Mouse (Mus musculus) heart, adult 2 months (tissue): ENCODE measurements around the gene Med15. TPM values are rescaled to one million over a fixed set of nuclear protein-coding genes. Genes with fewer than 3 reads are reported as not detected.

Source experiments
- DNase-seq, 2 experiments: peaks; one replicate each; pipeline ENCODE4 v3.0.0; 2021
- H3K27ac ChIP-seq: fragments of 200-600 bp; 2 replicates; pipeline ENCODE4 v1.8.1; 2022
- H3K27me3 ChIP-seq: fragments of 200-500 bp; 2 replicates; pipeline ENCODE4 v1.6.1; 2012; ENCODE audit warnings: mild to moderate bottlenecking, low read length, inconsistent platforms, mixed read lengths; ENCODE audit not compliant: control insufficient read depth, insufficient read depth
- H3K36me3 ChIP-seq: fragments of 200-500 bp; 2 replicates; pipeline ENCODE4 v1.6.1; 2012; ENCODE audit warnings: low read length, inconsistent platforms; ENCODE audit not compliant: control insufficient read depth, insufficient read depth
- H3K4me1 ChIP-seq: fragments of 200-500 bp; 2 replicates; pipeline ENCODE4 v1.6.1; 2011; ENCODE audit warnings: low read length; ENCODE audit not compliant: control insufficient read depth, insufficient read depth
- H3K4me3 ChIP-seq: fragments of 200-600 bp; 2 replicates; pipeline ENCODE4 v1.8.1; 2022
- H3K79me2 ChIP-seq: fragments of 200-500 bp; replicated peaks from 2 replicates; pipeline ENCODE4 v1.6.1; 2012; ENCODE audit warnings: mild to moderate bottlenecking, inconsistent platforms, low read length, moderate library complexity, mixed read lengths; ENCODE audit not compliant: control insufficient read depth, insufficient read depth
- H3K9ac ChIP-seq: fragments of 200-500 bp; 2 replicates; pipeline ENCODE4 v1.6.1; 2012; ENCODE audit warnings: low read depth, mild to moderate bottlenecking, control low read depth, inconsistent platforms, low read length, mixed read lengths
- CTCF ChIP-seq: fragments of 200-600 bp; IDR thresholded peaks from 2 replicates; pipeline ENCODE4 v1.8.1; 2022; ENCODE audit warnings: antibody characterized with exemption, mild to moderate bottlenecking, moderate library complexity
- EP300 ChIP-seq: fragments of 200-500 bp; IDR thresholded peaks from 2 replicates; pipeline ENCODE4 v1.6.1; 2011; ENCODE audit warnings: low read depth, low read length, control low read depth; ENCODE audit not compliant: insufficient read depth
- POLR2A ChIP-seq: fragments of 200-500 bp; IDR thresholded peaks from 2 replicates; pipeline ENCODE4 v1.6.1; 2011; ENCODE audit warnings: mild to moderate bottlenecking, low read depth, low read length, control low read depth; ENCODE audit not compliant: insufficient read depth
- WGBS: fragments of 180-500 bp; shearing (Covaris S2); methylation state at CpG from one replicate; pipeline ENCODE4 v1.1.7; 2018; 5-methylcytosine and 5-hydroxymethylcytosine counted together
- intact Hi-C: fragments of 180-260 bp; cut with DNase I; formaldehyde crosslinking; loops from one replicate; pipeline ENCODE4 v1.15.1; 2025
- polyA plus RNA-seq: library from polyadenylated mRNA; depleted of rRNA; stranded (reverse); fragments of >200 nt; gene quantifications from 2 replicates; pipeline ENCODE4 v1.2.3, GENCODE M21; 2012
- total RNA-seq, 2 experiments: library from RNA; stranded (reverse); gene quantifications; 2 replicates each; pipeline ENCODE4 v1.2.3; 2021

Gene Med15
- total and polyA plus RNA-seq, 3 experiments: 21.5 to 44.3 (median 24.9) TPM

DNA sequence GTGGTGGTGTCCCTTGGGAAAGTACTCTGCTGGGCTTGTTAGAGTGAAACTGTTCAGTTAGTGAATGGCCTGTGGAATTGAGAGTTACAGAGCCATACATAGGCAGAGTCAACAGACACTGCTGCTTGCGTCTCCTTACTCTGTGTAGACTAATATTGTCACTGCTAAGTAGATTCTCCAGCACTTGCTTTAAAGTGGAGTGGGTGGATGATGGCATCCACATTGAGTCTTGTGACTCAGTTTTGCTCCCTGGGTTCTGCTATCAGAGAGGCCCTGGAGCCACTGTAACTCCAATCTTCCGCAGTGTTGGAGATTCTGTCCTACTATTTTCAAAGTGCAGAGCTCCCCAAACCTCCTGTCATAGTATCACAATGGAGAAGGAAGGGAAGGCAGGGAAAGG lies 100.1 kb downstream of the Med15 start:
- Histone ChIP-seq H3K27ac (no peak overlapping the region), H3K4me1 (no peaks in the 10 kb centered on the region), H3K36me3 (no peaks in the 10 kb centered on the region), H3K27me3 (no peaks in the 10 kb centered on the region), H3K4me3 (no peak overlapping the region), H3K9ac (no peak overlapping the region), H3K79me2 (no peaks in the 10 kb centered on the region)
- DNase-seq: no peak
- intact Hi-C loops: no loop called here
- TF ChIP-seq EP300 (no peak), POLR2A (no peak), CTCF (no peak)
- 98% methylated on average over 2 of the region's 2 CpGs for WGBS

DNA sequence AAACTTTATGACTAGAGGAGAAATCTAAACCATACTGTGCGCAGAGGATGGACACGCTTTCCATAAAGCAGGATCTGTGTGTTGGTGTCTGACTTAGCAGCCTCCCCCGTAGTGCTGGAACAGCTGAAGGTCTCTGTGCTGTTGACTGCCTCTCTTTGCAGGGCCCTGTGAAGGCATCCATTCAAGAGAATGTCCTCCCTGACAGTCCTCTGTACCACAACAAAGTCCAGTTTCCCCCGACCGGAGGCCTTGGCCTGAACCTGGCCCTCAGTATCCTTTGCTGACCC lies 106.5 kb downstream of the Med15 start:
- intact Hi-C loops: no loop called here
- Histone ChIP-seq H3K36me3 (no peaks in the 10 kb centered on the region), H3K4me3 (no peak overlapping the region), H3K79me2 (no peaks in the 10 kb centered on the region), H3K9ac (no peak overlapping the region), H3K27me3 (no peaks in the 10 kb centered on the region), H3K27ac (no peak overlapping the region), H3K4me1 (no peaks in the 10 kb centered on the region)
- WGBS: 98% methylated on average over 5 of the region's 5 CpGs
- TF ChIP-seq POLR2A (no peak), EP300 (no peak), CTCF (no peak)
- no peak for DNase-seq

DNA sequence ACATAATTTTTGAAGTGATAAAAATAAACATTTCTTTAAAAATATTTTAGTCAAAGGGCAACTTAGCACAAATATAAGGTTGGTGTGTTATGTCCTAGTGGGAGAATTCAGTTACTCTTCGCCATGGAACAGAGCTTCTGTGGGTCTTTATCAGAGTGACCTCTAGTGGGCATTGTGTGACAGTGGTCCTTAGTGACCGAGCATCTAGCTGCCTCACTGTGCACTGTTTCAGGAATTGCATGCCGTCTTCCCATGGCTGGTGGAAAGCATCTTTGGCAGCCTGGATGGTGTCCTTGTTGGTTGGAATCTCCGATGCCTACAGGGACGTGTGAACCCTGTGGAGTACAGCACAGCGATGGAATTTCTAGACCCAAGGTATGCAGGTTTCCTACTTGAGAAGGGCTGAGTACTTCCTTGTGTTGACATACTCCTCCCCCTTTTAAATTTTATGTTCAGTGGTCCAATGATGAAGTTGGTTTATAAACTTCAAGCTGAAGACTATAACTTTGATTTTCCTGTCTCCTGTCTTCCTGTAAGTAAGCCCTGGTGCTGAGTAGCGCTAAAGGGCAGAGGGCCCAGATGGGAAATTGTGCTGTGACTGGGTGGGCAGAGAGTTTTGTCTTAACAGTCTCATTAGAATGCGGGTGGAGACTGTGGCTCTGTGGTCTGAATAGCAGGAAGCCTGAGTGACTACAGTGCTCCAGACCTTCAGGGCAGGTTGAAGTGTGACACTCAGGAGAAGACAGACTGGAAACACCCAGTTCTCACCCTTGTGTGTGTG lies 107.0 kb downstream of the Med15 start:
- intact Hi-C loops: no loop called here
- no peak overlapping the region for H3K27ac ChIP-seq

DNA sequence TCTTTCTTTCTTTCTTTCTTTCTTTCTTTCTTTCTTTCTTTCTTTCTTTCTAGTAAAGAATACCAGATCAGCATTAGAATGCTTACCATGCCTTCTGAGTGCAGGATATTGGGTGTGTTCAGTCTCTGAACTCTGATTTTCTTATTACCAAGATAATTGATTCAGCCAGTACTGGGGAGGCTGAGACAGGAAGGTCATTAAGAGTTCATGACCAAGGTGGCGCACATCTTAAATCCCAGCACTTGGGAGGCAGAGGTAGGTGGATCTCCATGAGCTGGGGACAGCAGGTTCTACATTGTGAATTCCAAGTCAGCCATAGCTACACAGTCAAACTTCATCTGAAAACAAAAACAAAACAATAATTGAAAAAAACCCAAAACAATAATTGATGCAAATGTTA lies 110.8 kb downstream of the Med15 start:
- Histone ChIP-seq H3K27me3 (no peaks in the 10 kb centered on the region), H3K4me1 (no peaks in the 10 kb centered on the region), H3K27ac (no peak overlapping the region), H3K4me3 (no peak overlapping the region), H3K79me2 (no peaks in the 10 kb centered on the region), H3K9ac (no peak overlapping the region), H3K36me3 (no peaks in the 10 kb centered on the region)
- no peak for TF ChIP-seq CTCF
- TF ChIP-seq EP300: no peak
- no peak for TF ChIP-seq POLR2A
- DNase-seq: no peak
- 76% methylated on average over 1 of the region's 1 CpGs for WGBS
- intact Hi-C loops: no loop called here

More for the DNA sequence above, 107.0 kb downstream of the Med15 start:
- Histone ChIP-seq H3K9ac (no peak overlapping the region), H3K27me3 (no peaks in the 10 kb centered on the region), H3K4me1 (no peaks in the 10 kb centered on the region), H3K4me3 (no peak overlapping the region), H3K36me3 (no peaks in the 10 kb centered on the region), H3K79me2 (no peaks in the 10 kb centered on the region)
- WGBS: 66% methylated on average over 8 of the region's 8 CpGs
- no peak for DNase-seq
- TF ChIP-seq CTCF (peak; percentile 71), POLR2A (no peak)

DNA sequence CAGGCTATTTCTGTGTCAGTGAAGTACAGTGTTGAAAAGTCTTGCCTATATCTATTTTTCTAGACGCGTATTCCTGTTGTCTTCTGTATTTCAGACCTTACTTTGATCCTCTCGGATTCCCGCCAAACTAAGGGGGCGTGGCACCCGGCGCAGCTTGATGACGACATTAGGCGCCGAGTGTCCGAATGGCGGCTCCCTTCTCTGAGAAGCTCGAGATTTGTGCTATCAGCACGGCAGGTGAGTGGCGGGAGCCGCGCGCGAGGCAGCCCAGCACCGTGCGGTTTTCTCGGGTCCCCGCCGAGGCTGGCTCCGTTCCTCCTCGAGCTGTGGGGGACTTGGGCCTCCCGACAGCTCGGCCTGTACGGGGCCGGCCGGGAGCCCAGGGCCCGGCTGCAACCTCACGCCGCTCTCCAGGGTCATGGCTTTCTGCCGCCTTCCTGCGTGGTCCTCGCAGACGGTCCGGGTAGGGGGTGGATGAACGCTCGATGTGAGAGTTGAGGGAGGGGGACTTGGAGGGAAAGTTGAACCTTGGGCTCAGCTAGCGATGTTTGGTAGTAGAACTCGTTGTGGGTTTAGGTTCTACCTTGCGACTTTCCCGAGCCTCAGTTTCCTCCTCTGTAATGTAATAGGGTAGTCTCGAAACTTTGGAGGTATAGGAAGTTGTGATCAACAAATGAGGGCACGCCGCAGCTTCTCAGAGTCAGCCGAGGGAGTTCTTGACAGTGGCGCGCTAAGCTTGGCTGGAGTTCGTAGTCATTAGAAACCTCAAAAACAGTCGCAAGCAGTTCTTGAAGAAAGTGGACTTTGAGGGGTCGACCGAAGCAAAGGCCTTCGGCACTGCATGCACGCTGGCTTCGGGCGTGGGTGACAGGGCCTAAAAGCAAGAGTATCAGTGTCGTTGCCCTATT lies 113.2 kb downstream of the Med15 start, which contains the start of gene Smpd4:
TSS of gene Smpd4 (plus strand) at position 157 of the 908 bp plus-strand sequence.
- intact Hi-C loops: loop anchor here (5.0 kb wide), 1 partner anchor 108 kb away; no protein-coding TSS in a partner anchor
- WGBS: 2% methylated on average over 60 of the region's 60 CpGs
- Histone ChIP-seq H3K27ac (peak within 1 kb of the TSS; percentile 36), H3K9ac (peak within 1 kb of the TSS; percentile 86), H3K79me2 (no peaks in the 10 kb centered on the region), H3K27me3 (no peaks in the 10 kb centered on the region), H3K36me3 (no peaks in the 10 kb centered on the region), H3K4me1 (no peaks in the 10 kb centered on the region), H3K4me3 (peak within 1 kb of the TSS; percentile 99)
- peak; percentile 88 to 96 for DNase-seq
- TF ChIP-seq POLR2A (0 out of 2 replicates have a peak, but pooled peaks have one; percentile 23), EP300 (no peak), CTCF (no peak)
